Mouse (Mus musculus) kidney, embryonic 15.5 days (tissue): ENCODE results near the gene Ipcef1. TPM values are rescaled to one million over a fixed set of nuclear protein-coding genes. Genes with fewer than 3 reads are reported as not detected.

Experiments
- ATAC-seq: fragments of 200-750 bp; cut with Nextera tagmentation; replicated peaks from 2 replicates; pipeline ENCODE4 v1.8.0; 2017; ENCODE audit warnings: moderate TSS enrichment; ENCODE audit not compliant: low FRiP score
- H3K27ac ChIP-seq: fragments of 300-500 bp; sonication (generic); 2 replicates; pipeline ENCODE4 v1.5.1; 2015; ENCODE audit warnings: mild to moderate bottlenecking, inconsistent platforms
- H3K27me3 ChIP-seq: fragments of 300-500 bp; sonication (generic); 2 replicates; pipeline ENCODE4 v1.6.1; 2015; ENCODE audit warnings: inconsistent platforms
- H3K36me3 ChIP-seq: fragments of 300-500 bp; sonication (generic); 2 replicates; pipeline ENCODE4 v1.6.1; 2015; ENCODE audit warnings: inconsistent platforms
- H3K4me1 ChIP-seq: fragments of 300-500 bp; sonication (generic); 2 replicates; pipeline ENCODE4 v1.6.1; 2015; ENCODE audit warnings: inconsistent platforms
- H3K4me2 ChIP-seq: fragments of 300-500 bp; sonication (generic); 2 replicates; pipeline ENCODE4 v1.6.1; 2015; ENCODE audit warnings: moderate library complexity, mild to moderate bottlenecking, inconsistent platforms
- H3K4me3 ChIP-seq: fragments of 300-500 bp; sonication (generic); replicated peaks from 2 replicates; pipeline ENCODE4 v1.5.1; 2015; ENCODE audit warnings: mild to moderate bottlenecking, inconsistent platforms
- H3K9ac ChIP-seq: fragments of 300-500 bp; sonication (generic); 2 replicates; pipeline ENCODE4 v1.6.1; 2015; ENCODE audit warnings: mild to moderate bottlenecking, inconsistent platforms
- H3K9me3 ChIP-seq: fragments of 300-500 bp; sonication (generic); replicated peaks from 2 replicates; pipeline ENCODE4 v1.6.1; 2016; ENCODE audit warnings: inconsistent platforms
- WGBS: fragments of 180-500 bp; shearing (Covaris S2); methylation state at CpG from one replicate; pipeline ENCODE4 v1.1.7; 2015; ENCODE audit warnings: mixed read lengths; 5-methylcytosine and 5-hydroxymethylcytosine counted together
- polyA plus RNA-seq: library from polyadenylated mRNA; unstranded; fragments of >200 nt; fragmentation: Nextera tagmentation; extraction: Ambion mirVana; gene quantifications from 2 replicates; pipeline ENCODE4 v1.2.1, GENCODE M21; 2015

Ipcef1 gene
- polyA plus RNA-seq, 1 experiment from 2014 or later, result 1.9 TPM

- no peak overlapping the region for H3K4me2 ChIP-seq
- no peak overlapping the region for H3K9ac ChIP-seq
- peaks cover 5% of the 10 kb centered on the region for H3K9me3 ChIP-seq
- no peaks in the 10 kb centered on the region for H3K36me3 ChIP-seq
- no peak for ATAC-seq
- no peak overlapping the region for H3K27ac ChIP-seq
- H3K4me3 ChIP-seq, result no peak overlapping the region
- H3K4me1 ChIP-seq, result no peaks in the 10 kb centered on the region
- H3K27me3 ChIP-seq, result no peaks in the 10 kb centered on the region
- 78% methylated on average over 7 of the region's 7 CpGs for WGBS
These were observed 180.7 kb downstream of the Ipcef1 start for GRCm38 (mm10) chr10:6871418-6872072.

GRCm38 (mm10) chr10:6855812-6856211 is 196.5 kb downstream of the Ipcef1 start:
- Histone ChIP-seq H3K9ac (no peak overlapping the region), H3K9me3 (no peaks in the 10 kb centered on the region), H3K4me3 (no peak overlapping the region), H3K27ac (no peak overlapping the region), H3K4me2 (no peak overlapping the region), H3K4me1 (no peaks in the 10 kb centered on the region), H3K27me3 (no peaks in the 10 kb centered on the region), H3K36me3 (no peaks in the 10 kb centered on the region)
- WGBS, result 87% methylated on average over 3 of the region's 3 CpGs
- no peak for ATAC-seq

- no peak overlapping the region for H3K9ac ChIP-seq
- no peaks in the 10 kb centered on the region for H3K27me3 ChIP-seq
- H3K4me3 ChIP-seq, result no peak overlapping the region
- no peak overlapping the region for H3K4me2 ChIP-seq
- 77% methylated on average over 2 of the region's 2 CpGs for WGBS
- no peaks in the 10 kb centered on the region for H3K9me3 ChIP-seq
- ATAC-seq, result no peak
- no peaks in the 10 kb centered on the region for H3K36me3 ChIP-seq
- H3K4me1 ChIP-seq, result no peaks in the 10 kb centered on the region
- H3K27ac ChIP-seq, result no peak overlapping the region
These were observed 203.4 kb downstream of the Ipcef1 start for GRCm38 (mm10) chr10:6848834-6849233.

DNA sequence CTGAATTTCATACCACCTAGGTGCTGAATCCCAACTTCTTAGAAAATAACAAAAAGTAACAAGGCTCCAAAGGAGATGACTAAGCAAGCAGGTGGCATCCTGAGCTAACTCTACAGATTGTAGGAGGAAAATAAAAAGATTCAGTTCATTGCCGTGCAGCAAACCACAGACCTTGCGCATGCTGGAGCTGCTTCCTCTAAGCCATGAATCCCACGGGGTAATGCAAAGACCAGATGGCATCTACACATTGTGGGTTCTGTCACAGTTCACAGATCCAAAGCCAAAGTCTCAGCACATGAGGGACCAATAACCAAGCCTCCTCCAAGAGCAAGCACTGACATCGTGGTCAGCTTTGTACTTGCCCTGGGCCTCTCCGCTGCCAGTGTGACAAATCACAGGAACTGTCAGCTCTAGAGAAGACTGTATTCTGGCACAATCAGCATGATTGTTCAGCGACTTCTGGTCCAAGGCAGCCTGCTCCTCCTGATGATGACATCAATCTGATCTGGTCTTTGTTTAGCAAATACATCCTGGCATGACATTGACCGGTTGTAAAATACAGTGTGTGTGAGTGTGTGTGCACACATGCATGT is 204.0 kb downstream of the Ipcef1 start:
- peak; percentile 64; the same call in 1 of the 2 replicates for ATAC-seq
- H3K4me3 ChIP-seq, result no peak overlapping the region
- no peak overlapping the region for H3K27ac ChIP-seq
- no peaks in the 10 kb centered on the region for H3K9me3 ChIP-seq
- no peak overlapping the region for H3K9ac ChIP-seq
- WGBS, result 58% methylated on average over 7 of the region's 7 CpGs
- no peaks in the 10 kb centered on the region for H3K36me3 ChIP-seq
- H3K27me3 ChIP-seq, result no peaks in the 10 kb centered on the region
- no peaks in the 10 kb centered on the region for H3K4me1 ChIP-seq
- no peak overlapping the region for H3K4me2 ChIP-seq

DNA sequence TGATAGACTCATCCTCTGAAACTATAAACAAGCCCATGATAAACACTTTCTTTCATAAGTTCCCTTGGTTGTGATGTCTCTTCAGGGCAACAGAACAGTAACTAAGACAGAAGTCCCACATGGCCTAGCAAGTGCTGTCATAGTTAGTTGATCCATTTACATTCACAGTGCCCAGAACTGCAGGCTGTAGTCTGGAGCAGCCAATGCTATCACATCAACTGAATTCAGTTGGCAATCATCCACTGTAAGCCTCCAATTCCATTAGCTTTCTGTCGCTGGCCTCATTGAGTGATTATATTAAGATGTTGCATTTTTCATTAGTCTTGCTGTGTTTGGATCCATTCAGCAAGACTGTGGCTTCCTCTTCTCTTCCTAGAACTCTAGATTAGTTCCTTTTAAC is 206.0 kb downstream of the Ipcef1 start:
- 88% methylated on average over 1 of the region's 1 CpGs for WGBS
- Histone ChIP-seq H3K9ac (no peak overlapping the region), H3K4me2 (no peak overlapping the region), H3K27me3 (no peaks in the 10 kb centered on the region), H3K27ac (no peak overlapping the region), H3K4me3 (no peak overlapping the region), H3K9me3 (no peaks in the 10 kb centered on the region), H3K36me3 (no peaks in the 10 kb centered on the region), H3K4me1 (no peaks in the 10 kb centered on the region)
- no peak for ATAC-seq

GRCm38 (mm10) chr10:6842225-6842624 is 210.1 kb downstream of the Ipcef1 start:
- Histone ChIP-seq H3K4me3 (no peak overlapping the region), H3K27me3 (no peaks in the 10 kb centered on the region), H3K4me1 (no peaks in the 10 kb centered on the region), H3K9ac (no peak overlapping the region), H3K36me3 (no peaks in the 10 kb centered on the region), H3K27ac (no peak overlapping the region), H3K9me3 (no peaks in the 10 kb centered on the region), H3K4me2 (no peak overlapping the region)
- WGBS, result 72% methylated on average over 1 of the region's 1 CpGs
- ATAC-seq, result no peak

Other genes starting within 250 kb of the Ipcef1 start
- gene Cnksr3, start 159.8 kb upstream of the Ipcef1 start, polyA plus RNA-seq, result 17.1 and 18.7 TPM in 2 replicates